Mouse (Mus musculus) G1E (cell line): ENCODE data around the gene Lrrn3.

Experiments used
- CTCF ChIP-seq: IDR thresholded peaks from 2 replicates; pipeline ENCODE4 v1.5.1; 2012; ENCODE audit warnings: low read depth, low read length, inconsistent platforms, mixed read lengths
- GATA1 ChIP-seq: IDR thresholded peaks from 2 replicates; pipeline ENCODE4 v1.6.1; 2012; ENCODE audit warnings: borderline replicate concordance, low read length, inconsistent platforms, mixed read lengths

- TF ChIP-seq GATA1: no peak
- no peak for TF ChIP-seq CTCF
Observed at GRCm38 (mm10) chr12:41469096-41469801, 17.0 kb downstream of the Lrrn3 start.
